Mouse (Mus musculus) erythroblast, embryonic 14.5 days (primary cell): ENCODE results near the gene Olfr1347.
"Not testable (repeated sequence)": the region's sequence is repeated elsewhere in the genome, so short reads cannot be mapped to it uniquely, and the experiment has no call there.

ENCODE experiments used
- GATA1 ChIP-seq: IDR thresholded peaks from 2 replicates; pipeline ENCODE4 v1.6.1; 2012; ENCODE audit warnings: low read length, inconsistent platforms, mixed read lengths
- TAL1 ChIP-seq: IDR thresholded peaks from 3 replicates; pipeline ENCODE4 v1.6.1; 2012; ENCODE audit warnings: low read length, inconsistent platforms, mixed read lengths

- TF ChIP-seq TAL1, GATA1: not testable (repeated sequence)
Measured at GRCm38 (mm10) chr7:6477633-6478032, 21.9 kb downstream of the Olfr1347 start.
